ENCODE assay signal across 7 mouse cellular contexts in the genomic region with DNA sequence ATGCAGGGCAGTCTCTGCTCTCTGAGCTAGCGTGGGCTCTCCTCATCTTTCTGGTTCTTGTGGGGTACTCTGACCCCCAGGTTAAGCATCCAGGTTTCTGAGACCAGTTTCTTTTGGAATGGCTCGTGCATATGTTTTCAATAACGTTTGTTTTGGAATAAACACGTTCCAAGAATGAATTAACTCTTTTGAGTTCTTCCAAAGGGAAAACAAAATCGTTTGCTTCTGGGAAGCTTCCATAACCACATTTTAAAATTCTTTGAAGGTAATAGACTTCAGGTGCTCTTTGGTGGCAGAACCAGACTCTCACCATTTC. TPM values are rescaled to one million over a fixed set of nuclear protein-coding genes. Genes with fewer than 3 reads are reported as not detected.
DNase-seq lines count a peak whose midpoint lies in the region; ATAC-seq and TF ChIP-seq lines count a peak whose summit lies in the region.

No protein-coding gene starts in this region.

- peak overlapping the region; percentile 91; the same call in 1 of the 2 replicates for H3K27ac ChIP-seq in lung, embryonic 14.5 days (ENCODE audit: low read depth)
- no peak overlapping the region for H3K27ac ChIP-seq in forebrain, embryonic 13.5 days
- H3K27ac ChIP-seq in limb, embryonic 14.5 days (replicated peaks; ENCODE audit: low read depth, low read length), result peak overlapping the region; percentile 95
- H3K27ac ChIP-seq in stomach, embryonic 14.5 days (ENCODE audit: low read length), result peak overlapping the region; percentile 82; the same call in 1 of the 2 replicates

- no peaks in the 10 kb centered on the region for H3K4me1 ChIP-seq in lung, embryonic 14.5 days (ENCODE audit: insufficient read depth)
- H3K4me1 ChIP-seq in forebrain, embryonic 13.5 days, result peaks cover 13% of the 10 kb centered on the region
- peaks cover 26% of the 10 kb centered on the region for H3K4me1 ChIP-seq in limb, embryonic 14.5 days (ENCODE audit: control insufficient read depth, insufficient read depth, low read length)
- H3K4me1 ChIP-seq in stomach, embryonic 14.5 days (ENCODE audit: control insufficient read depth, insufficient read depth, low read length), result peaks cover 9% of the 10 kb centered on the region; the same call in 1 of the 2 replicates

- TF ChIP-seq POLR2A in limb, embryonic 14.5 days (IDR thresholded peaks at IDR 0.05; ENCODE audit: borderline replicate concordance, extremely low read depth, insufficient read depth, insufficient read length), result no peak

- peak overlapping the region; percentile 91 for H3K9ac ChIP-seq in lung, embryonic 14.5 days
- peak overlapping the region; percentile 78; the same call in 1 of the 2 replicates for H3K9ac ChIP-seq in forebrain, embryonic 13.5 days
- peak overlapping the region; percentile 95 for H3K9ac ChIP-seq in limb, embryonic 14.5 days (ENCODE audit: low read depth, low read length, severe bottlenecking)
- H3K9ac ChIP-seq in stomach, embryonic 14.5 days (replicated peaks; ENCODE audit: low read depth, low read length), result peak overlapping the region; percentile 70; the same call in 1 of the 2 replicates

- H3K9me3 ChIP-seq in lung, embryonic 14.5 days (ENCODE audit: low read depth, low read length), result no peaks in the 10 kb centered on the region
- no peaks in the 10 kb centered on the region for H3K9me3 ChIP-seq in forebrain, embryonic 13.5 days (replicated peaks)
- no peaks in the 10 kb centered on the region for H3K9me3 ChIP-seq in limb, embryonic 14.5 days (ENCODE audit: control insufficient read depth, low read length)
- H3K9me3 ChIP-seq in stomach, embryonic 14.5 days (ENCODE audit: control insufficient read depth, low read depth, low read length), result no peaks in the 10 kb centered on the region

- H3K27me3 ChIP-seq in lung, embryonic 14.5 days (ENCODE audit: insufficient read depth, low read length), result no peaks in the 10 kb centered on the region
- peaks cover 7% of the 10 kb centered on the region; the same call in 1 of the 2 replicates for H3K27me3 ChIP-seq in forebrain, embryonic 13.5 days
- H3K27me3 ChIP-seq in limb, embryonic 14.5 days (ENCODE audit: control insufficient read depth, insufficient read depth, low read length), result no peaks in the 10 kb centered on the region
- H3K27me3 ChIP-seq in stomach, embryonic 14.5 days (ENCODE audit: control insufficient read depth, insufficient read depth, low read length), result no peaks in the 10 kb centered on the region

- no peak for TF ChIP-seq CTCF in lung, embryonic 14.5 days (IDR thresholded peaks at IDR 0.05; ENCODE audit: low read depth)

- DNase-seq in lung, embryonic 14.5 days, result no peak
- no peak for DNase-seq in lung, postnatal 14 days
- DNase-seq in limb, embryonic 14.5 days (ENCODE audit: low spot score), result peak; percentile 44
- DNase-seq in ovary, postnatal 36 days (ENCODE audit: low spot score), result no peak

- H3K4me3 ChIP-seq in lung, embryonic 14.5 days (ENCODE audit: low read depth, low read length), result peak overlapping the region; percentile 77
- peak overlapping the region; percentile 62 for H3K4me3 ChIP-seq in forebrain, embryonic 13.5 days
- H3K4me3 ChIP-seq in limb, embryonic 14.5 days (replicated peaks; ENCODE audit: low read length), result peak overlapping the region; percentile 84
- peak overlapping the region; percentile 68 for H3K4me3 ChIP-seq in stomach, embryonic 14.5 days (ENCODE audit: low read depth, low read length)

- H3K36me3 ChIP-seq in lung, embryonic 14.5 days (ENCODE audit: insufficient read depth), result no peaks in the 10 kb centered on the region
- H3K36me3 ChIP-seq in forebrain, embryonic 13.5 days (ENCODE audit: poor library complexity, severe bottlenecking), result no peaks in the 10 kb centered on the region
- H3K36me3 ChIP-seq in limb, embryonic 14.5 days (ENCODE audit: control insufficient read depth, insufficient read depth, low read length), result no peaks in the 10 kb centered on the region
- H3K36me3 ChIP-seq in stomach, embryonic 14.5 days (ENCODE audit: control insufficient read depth, insufficient read depth, low read length), result no peaks in the 10 kb centered on the region

- 9% methylated on average over 5 of the region's 5 CpGs for WGBS in lung, embryonic 14.5 days
- 27% methylated on average over 5 of the region's 5 CpGs for WGBS in forebrain, embryonic 13.5 days
- WGBS in limb, embryonic 14.5 days, result 7% methylated on average over 5 of the region's 5 CpGs
- WGBS in stomach, embryonic 14.5 days, result 17% methylated on average over 5 of the region's 5 CpGs

- peak overlapping the region; percentile 78 for H3K4me2 ChIP-seq in lung, embryonic 14.5 days
- peak overlapping the region; percentile 96 for H3K4me2 ChIP-seq in forebrain, embryonic 13.5 days
- H3K4me2 ChIP-seq in limb, embryonic 14.5 days (replicated peaks; ENCODE audit: low read depth, low read length, severe bottlenecking), result peak overlapping the region; percentile 59
- peak overlapping the region; percentile 67 for H3K4me2 ChIP-seq in stomach, embryonic 14.5 days (replicated peaks; ENCODE audit: low read depth, low read length)

- ATAC-seq in lung, embryonic 14.5 days (ENCODE audit: insufficient read depth), result peak; percentile 1; the same call in 1 of the 2 replicates
- no peak for ATAC-seq in forebrain, embryonic 13.5 days
- no peak for ATAC-seq in limb, embryonic 14.5 days (ENCODE audit: low FRiP score, low read depth)
- no peak for ATAC-seq in stomach, embryonic 14.5 days (ENCODE audit: insufficient number of reproducible peaks, insufficient read depth, low FRiP score, low read depth)
- ATAC-seq in megakaryocyte progenitor cell, adult 5-6 weeks (replicated peaks; ENCODE audit: poor library complexity), result no peak

RNA-seq across cellular contexts. Expression of a gene that starts 1.2 kb away (rescaled TPM):
- 11.7 and 12.4 TPM in 2 replicates for polyA plus RNA-seq in lung, embryonic 14.5 days (2014; fragmentation: Nextera tagmentation; extraction: Ambion mirVana)
- 1.6 and 1.7 TPM in 2 replicates for polyA plus RNA-seq in forebrain, embryonic 13.5 days (2015; fragmentation: Nextera tagmentation; extraction: Ambion mirVana)
- 26.7 and 27.7 TPM in 2 replicates for polyA plus RNA-seq in limb, embryonic 14.5 days (2012; rRNA removed)
- 14.2 and 19.1 TPM in 2 replicates for polyA plus RNA-seq in limb, embryonic 14.5 days (2014; fragmentation: Nextera tagmentation; extraction: Ambion mirVana)
- polyA plus RNA-seq in stomach, embryonic 14.5 days (2014; fragmentation: Nextera tagmentation; extraction: Ambion mirVana), result 12.7 and 15.6 TPM in 2 replicates
- total RNA-seq in megakaryocyte progenitor cell, adult 5-6 weeks (2015), result 7.6 and 8.5 TPM in 2 replicates
- 9.4 and 10.9 TPM in 2 replicates for total RNA-seq in megakaryocyte progenitor cell, adult 5-6 weeks (2017)
